Mouse (Mus musculus) heart, adult 18-20 months (tissue): ENCODE data around the gene Adat2. TPM values are rescaled to one million over a fixed set of nuclear protein-coding genes. Genes with fewer than 3 reads are reported as not detected.

Source experiments
- DNase-seq, 2 experiments: peaks; one replicate each; pipeline ENCODE4 v3.0.0; 2021 to 2022; ENCODE audit warnings: mixed read lengths in 1 of 2
- total RNA-seq, 2 experiments: library from RNA; stranded (reverse); gene quantifications; 2 replicates each; pipeline ENCODE4 v1.2.3; 2021

Gene Adat2
- total RNA-seq, 2 experiments from 2014 or later = 2.7 to 3.2 TPM

DNA sequence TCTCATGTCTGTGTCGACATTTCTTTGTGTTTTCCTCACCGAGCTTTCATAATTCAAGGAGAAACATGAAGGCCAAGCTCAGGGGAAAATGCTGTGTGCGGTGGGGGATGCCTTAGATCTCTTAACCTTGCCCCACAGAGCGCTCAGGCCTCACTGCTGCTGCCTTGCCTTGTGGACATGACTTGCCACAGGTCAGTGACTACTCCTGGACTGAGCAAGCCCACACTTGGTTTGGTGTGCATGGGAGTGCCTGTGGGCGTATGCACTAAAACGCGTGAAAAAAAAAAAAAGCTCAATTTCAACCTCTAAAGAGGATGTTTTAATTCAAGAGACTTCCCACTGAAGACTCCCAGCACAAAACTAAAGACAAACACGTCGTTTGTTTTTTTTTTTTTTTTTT lies 44.2 kb downstream of the Adat2 start:
- DNase-seq = no peak

DNA sequence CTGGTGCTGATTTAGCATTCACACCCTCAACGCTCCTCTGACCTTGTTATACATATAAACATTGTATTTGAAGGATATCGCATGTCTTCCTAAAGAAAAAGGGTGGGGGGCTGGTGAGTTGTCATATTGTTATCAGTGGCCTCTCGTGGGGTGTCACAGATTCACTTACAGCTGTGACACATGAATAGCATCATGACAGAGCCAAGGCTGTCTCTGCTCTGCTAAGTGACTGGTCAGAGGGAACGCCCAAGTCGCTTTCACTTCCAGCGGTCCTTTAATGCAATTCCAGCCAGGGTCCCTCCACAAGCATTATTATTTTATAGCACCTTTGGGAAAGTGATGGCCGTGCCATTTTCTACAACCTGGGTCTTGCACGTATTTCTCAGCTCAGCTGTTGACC lies 44.8 kb downstream of the Adat2 start:
- no peak for DNase-seq

DNA sequence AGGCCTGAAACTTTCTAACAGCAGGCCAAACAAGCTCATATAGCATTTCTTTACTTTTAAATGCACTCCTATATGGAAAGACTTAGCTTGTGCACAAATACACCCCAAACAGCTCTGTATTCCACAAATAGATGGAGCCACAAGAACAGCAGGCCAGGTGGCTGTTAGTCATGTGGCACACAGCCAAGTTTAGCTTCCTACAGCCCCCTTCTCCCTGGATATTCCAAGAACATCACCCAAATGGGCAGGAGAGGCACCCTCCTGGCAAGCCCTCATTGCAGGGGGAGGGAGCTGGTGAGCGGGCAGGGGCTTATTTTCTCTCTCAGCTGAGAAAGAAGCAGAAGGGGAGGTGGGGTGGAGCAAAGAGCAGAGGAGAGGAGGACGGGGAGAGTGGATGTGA lies 48.2 kb downstream of the Adat2 start:
- no peak for DNase-seq

Other genes with a start within 250 kb of the Adat2 start
- gene Phactr2, start 78.5 kb upstream of the Adat2 start, total RNA-seq = 10 to 100 TPM; 43.4 to 45.7 TPM
- gene Fuca2, start 53.4 kb upstream of the Adat2 start, total RNA-seq = 100 to 1,000 TPM; 173 to 185 TPM
- gene Pex3, start 248 bp downstream of the Adat2 start, total RNA-seq = 10 to 100 TPM; 20.6 to 21.5 TPM